Mouse (Mus musculus) G1E (cell line): ENCODE data around the gene Apoo.
"Not testable (repeated sequence)": the region's sequence is repeated elsewhere in the genome, so short reads cannot be mapped to it uniquely, and the experiment has no call there.

Experiments used
- CTCF ChIP-seq: IDR thresholded peaks from 2 replicates; pipeline ENCODE4 v1.5.1; 2012; ENCODE audit warnings: low read depth, low read length, inconsistent platforms, mixed read lengths
- GATA1 ChIP-seq: IDR thresholded peaks from 2 replicates; pipeline ENCODE4 v1.6.1; 2012; ENCODE audit warnings: borderline replicate concordance, low read length, inconsistent platforms, mixed read lengths
- TAL1 ChIP-seq: conservative IDR thresholded peaks from 2 replicates; pipeline ENCODE4 v1.6.1; 2012; ENCODE audit warnings: low read depth, low read length, inconsistent platforms, mixed read lengths

DNA sequence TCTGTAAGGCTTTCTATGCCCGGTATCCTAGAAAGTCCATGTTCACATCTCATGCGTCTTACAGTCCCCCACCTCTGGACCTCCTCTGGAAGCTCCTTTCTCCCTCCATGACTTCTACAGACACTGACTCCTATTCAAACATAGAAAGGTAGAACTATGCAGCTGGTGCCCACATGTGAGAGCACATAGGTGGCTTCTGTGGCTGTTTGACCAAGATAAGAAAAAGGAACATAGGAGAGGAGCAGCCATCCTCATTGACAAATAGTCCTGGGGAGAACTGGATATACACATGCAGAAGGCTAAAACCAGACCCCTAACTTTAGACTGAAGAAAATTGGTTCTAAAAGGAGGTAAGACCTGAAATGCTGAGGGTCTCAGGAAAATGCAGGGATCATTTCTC lies 79.1 kb downstream of the Apoo start:
- TF ChIP-seq CTCF, GATA1, TAL1: not testable (repeated sequence)
